ENCODE assay signal across 1 mouse cellular context in genomic region chr14:118272594-118273555, GRCm38 (mm10).
TF ChIP-seq lines count a peak whose summit lies in the region.

No protein-coding gene starts in this region.

TF ChIP-seq in MEL, 35 proteins besides CTCF, POLR2A, EP300 and RAD21:
- TF ChIP-seq TBP (IDR thresholded peaks at IDR 0.05; ENCODE audit: low read depth, low read length) (no peak), MAX (IDR thresholded peaks at IDR 0.05; ENCODE audit: low read length) (no peak), MYC (IDR thresholded peaks at IDR 0.05; ENCODE audit: low read depth, low read length) (no peak), HCFC1 (IDR thresholded peaks at IDR 0.05; ENCODE audit: low read depth, low read length) (no peak)
